Mouse (Mus musculus) hindbrain, embryonic 12.5 days (tissue): ENCODE data around the gene Xylt1. TPM values are rescaled to one million over a fixed set of nuclear protein-coding genes. Genes with fewer than 3 reads are reported as not detected.

Experiments
- ATAC-seq: fragments of 200-750 bp; cut with Nextera tagmentation; 2 replicates; pipeline ENCODE4 v1.8.0; 2017; ENCODE audit warnings: moderate TSS enrichment; ENCODE audit not compliant: low FRiP score
- H3K27ac ChIP-seq: fragments of 300-500 bp; sonication (generic); 2 replicates; pipeline ENCODE4 v1.5.1; 2016; ENCODE audit warnings: mild to moderate bottlenecking
- H3K27me3 ChIP-seq: fragments of 300-500 bp; sonication (generic); 2 replicates; pipeline ENCODE4 v1.6.1; 2016; ENCODE audit warnings: mild to moderate bottlenecking
- H3K36me3 ChIP-seq: fragments of 300-500 bp; sonication (generic); 2 replicates; pipeline ENCODE4 v1.6.1; 2016; ENCODE audit warnings: mild to moderate bottlenecking
- H3K4me1 ChIP-seq: fragments of 300-500 bp; sonication (generic); 2 replicates; pipeline ENCODE4 v1.6.1; 2016
- H3K4me2 ChIP-seq: fragments of 300-500 bp; sonication (generic); replicated peaks from 2 replicates; pipeline ENCODE4 v1.6.1; 2016; ENCODE audit warnings: mild to moderate bottlenecking
- H3K4me3 ChIP-seq: fragments of 300-500 bp; sonication (generic); 2 replicates; pipeline ENCODE4 v1.5.1; 2016; ENCODE audit warnings: mild to moderate bottlenecking
- H3K9ac ChIP-seq: fragments of 300-500 bp; sonication (generic); 2 replicates; pipeline ENCODE4 v1.6.1; 2016; ENCODE audit warnings: mild to moderate bottlenecking, moderate library complexity
- H3K9me3 ChIP-seq: fragments of 300-500 bp; sonication (generic); replicated peaks from 2 replicates; pipeline ENCODE4 v1.6.1; 2016; ENCODE audit warnings: mild to moderate bottlenecking
- WGBS: fragments of 180-500 bp; shearing (Covaris S2); methylation state at CpG from one replicate; pipeline ENCODE4 v1.1.7; 2016; 5-methylcytosine and 5-hydroxymethylcytosine counted together
- polyA plus RNA-seq: library from polyadenylated mRNA; unstranded; fragments of >200 nt; fragmentation: Nextera tagmentation; extraction: Ambion mirVana; gene quantifications from 2 replicates; pipeline ENCODE4 v1.2.1, GENCODE M21; 2016

Gene Xylt1
- polyA plus RNA-seq, 1 experiment from 2014 or later: 2.4 TPM

DNA sequence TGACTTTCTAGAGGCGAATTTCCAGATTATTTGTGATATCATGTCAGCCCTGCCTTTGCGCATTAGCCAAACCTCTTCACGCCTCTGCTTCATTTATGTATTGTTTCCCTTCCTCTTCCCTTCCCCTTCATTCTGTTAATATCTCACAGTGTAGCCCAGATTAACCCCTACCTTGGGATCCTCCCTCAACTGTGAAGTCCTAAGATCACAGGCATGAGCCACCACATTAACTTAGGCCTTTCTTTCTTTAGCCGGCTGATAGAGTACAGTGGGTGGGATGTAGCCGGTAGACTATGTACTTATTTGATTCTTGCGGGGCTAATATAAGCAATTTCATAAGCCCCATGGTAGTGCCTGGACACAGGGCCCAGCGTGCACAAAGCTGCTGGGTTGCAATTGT is 62.4 kb downstream of the Xylt1 start:
- H3K4me3 ChIP-seq: no peak overlapping the region
- peaks cover 4% of the 10 kb centered on the region; the same call in 1 of the 2 replicates for H3K4me1 ChIP-seq
- no peak for ATAC-seq
- 92% methylated on average over 7 of the region's 7 CpGs for WGBS
- no peak overlapping the region for H3K9ac ChIP-seq
- no peak overlapping the region for H3K4me2 ChIP-seq
- no peak overlapping the region for H3K27ac ChIP-seq
- no peaks in the 10 kb centered on the region for H3K27me3 ChIP-seq
- H3K36me3 ChIP-seq: no peaks in the 10 kb centered on the region
- no peaks in the 10 kb centered on the region for H3K9me3 ChIP-seq

DNA sequence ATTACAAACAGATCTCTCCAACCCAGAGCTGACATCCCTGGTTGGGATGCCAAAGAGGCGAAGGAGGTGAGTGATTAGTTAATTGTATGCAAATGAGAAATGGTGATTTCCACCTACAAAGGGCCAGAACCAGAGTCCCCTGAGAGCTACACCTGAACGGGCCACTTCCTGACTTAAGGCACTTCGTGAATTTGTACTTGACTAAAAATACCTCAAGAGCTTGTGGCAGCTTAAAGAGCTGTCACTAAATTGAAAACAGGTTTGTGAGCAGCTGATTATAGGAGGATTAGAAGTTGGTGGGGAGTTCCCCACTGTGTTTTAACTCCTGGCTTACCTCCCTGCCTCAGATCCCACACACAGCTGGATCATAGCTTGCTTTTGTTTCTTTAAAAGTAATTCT is 64.7 kb downstream of the Xylt1 start:
- no peaks in the 10 kb centered on the region for H3K4me1 ChIP-seq
- 49% methylated on average over 3 of the region's 3 CpGs for WGBS
- no peak overlapping the region for H3K4me3 ChIP-seq
- ATAC-seq: no peak
- H3K27ac ChIP-seq: no peak overlapping the region
- H3K27me3 ChIP-seq: no peaks in the 10 kb centered on the region
- no peaks in the 10 kb centered on the region for H3K9me3 ChIP-seq
- H3K9ac ChIP-seq: no peak overlapping the region
- no peaks in the 10 kb centered on the region for H3K36me3 ChIP-seq
- H3K4me2 ChIP-seq: no peak overlapping the region

DNA sequence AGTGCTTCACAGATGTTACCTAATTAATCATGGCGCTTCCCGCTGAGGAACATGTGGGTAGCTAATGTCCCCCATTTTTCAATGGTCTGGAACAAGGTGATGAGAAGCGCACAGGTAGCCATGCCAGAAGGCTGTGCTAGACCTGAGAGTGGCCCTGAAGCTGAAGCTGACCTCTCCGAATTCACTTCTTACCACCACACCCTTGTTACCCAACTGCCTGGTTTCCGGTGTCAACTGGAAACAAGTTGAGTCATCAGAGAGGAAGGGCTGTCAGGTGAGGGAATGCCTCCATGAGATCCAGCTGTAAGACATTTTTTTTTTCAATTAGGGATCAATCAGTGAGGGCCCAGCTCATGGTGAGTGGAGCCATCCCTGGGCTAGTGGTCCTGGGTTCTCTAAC is 68.8 kb downstream of the Xylt1 start:
- no peaks in the 10 kb centered on the region for H3K36me3 ChIP-seq
- no peaks in the 10 kb centered on the region for H3K27me3 ChIP-seq
- peaks cover 6% of the 10 kb centered on the region; the same call in 1 of the 2 replicates for H3K4me1 ChIP-seq
- no peak overlapping the region for H3K4me3 ChIP-seq
- ATAC-seq: no peak
- no peak overlapping the region for H3K9ac ChIP-seq
- H3K27ac ChIP-seq: no peak overlapping the region
- H3K4me2 ChIP-seq: no peak overlapping the region
- 98% methylated on average over 5 of the region's 5 CpGs for WGBS
- no peaks in the 10 kb centered on the region for H3K9me3 ChIP-seq

DNA sequence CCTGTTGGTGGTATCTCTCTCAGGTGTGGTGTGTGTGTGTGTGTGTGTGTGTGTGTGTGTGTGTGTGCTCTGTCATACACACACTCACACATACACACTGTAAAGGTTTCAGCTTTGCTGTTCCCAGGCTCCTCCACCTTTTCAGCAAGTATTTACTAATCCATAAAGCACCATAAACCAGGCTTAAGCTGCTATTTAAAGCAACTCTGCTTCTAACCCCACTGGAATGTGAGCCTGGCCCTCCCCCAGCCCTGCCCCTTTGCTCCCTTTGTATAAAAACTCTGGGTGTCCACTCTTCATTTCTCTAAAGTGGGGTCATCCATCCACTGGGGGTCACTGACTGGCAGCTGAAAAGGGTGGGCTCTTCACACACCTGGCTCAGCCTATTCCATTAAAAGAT is 70.4 kb downstream of the Xylt1 start:
- no peak overlapping the region for H3K27ac ChIP-seq
- H3K4me1 ChIP-seq: peaks cover 6% of the 10 kb centered on the region; the same call in 1 of the 2 replicates
- no peak overlapping the region for H3K4me2 ChIP-seq
- H3K4me3 ChIP-seq: no peak overlapping the region
- no peaks in the 10 kb centered on the region for H3K36me3 ChIP-seq
- no peaks in the 10 kb centered on the region for H3K9me3 ChIP-seq
- H3K27me3 ChIP-seq: no peaks in the 10 kb centered on the region
- no peak for ATAC-seq
- H3K9ac ChIP-seq: no peak overlapping the region

DNA sequence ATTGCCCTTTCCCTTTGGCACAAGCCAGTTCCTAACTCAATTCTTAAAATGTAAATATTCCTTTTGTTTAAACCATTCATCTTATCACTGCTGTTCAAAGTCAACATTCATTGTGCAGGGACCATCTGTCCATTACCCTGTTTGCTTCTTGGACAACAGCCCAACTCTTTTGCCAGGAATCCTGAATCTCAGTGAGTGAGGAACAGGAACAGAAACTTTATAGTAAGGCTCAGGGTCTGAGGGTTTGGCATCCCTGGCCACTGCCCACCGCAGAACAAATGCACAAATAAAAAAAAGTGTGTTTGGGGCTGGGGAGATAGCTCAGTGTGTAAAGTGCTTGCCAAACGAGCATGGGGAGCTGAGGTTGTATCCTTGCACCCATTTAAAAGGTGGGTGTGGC is 71.5 kb downstream of the Xylt1 start:
- no peaks in the 10 kb centered on the region for H3K36me3 ChIP-seq
- WGBS: 63% methylated on average over 2 of the region's 2 CpGs
- ATAC-seq: no peak
- no peak overlapping the region for H3K4me3 ChIP-seq
- H3K9me3 ChIP-seq: no peaks in the 10 kb centered on the region
- H3K27me3 ChIP-seq: no peaks in the 10 kb centered on the region
- H3K9ac ChIP-seq: no peak overlapping the region
- H3K4me2 ChIP-seq: no peak overlapping the region
- H3K27ac ChIP-seq: no peak overlapping the region
- H3K4me1 ChIP-seq: peaks cover 6% of the 10 kb centered on the region; the same call in 1 of the 2 replicates

DNA sequence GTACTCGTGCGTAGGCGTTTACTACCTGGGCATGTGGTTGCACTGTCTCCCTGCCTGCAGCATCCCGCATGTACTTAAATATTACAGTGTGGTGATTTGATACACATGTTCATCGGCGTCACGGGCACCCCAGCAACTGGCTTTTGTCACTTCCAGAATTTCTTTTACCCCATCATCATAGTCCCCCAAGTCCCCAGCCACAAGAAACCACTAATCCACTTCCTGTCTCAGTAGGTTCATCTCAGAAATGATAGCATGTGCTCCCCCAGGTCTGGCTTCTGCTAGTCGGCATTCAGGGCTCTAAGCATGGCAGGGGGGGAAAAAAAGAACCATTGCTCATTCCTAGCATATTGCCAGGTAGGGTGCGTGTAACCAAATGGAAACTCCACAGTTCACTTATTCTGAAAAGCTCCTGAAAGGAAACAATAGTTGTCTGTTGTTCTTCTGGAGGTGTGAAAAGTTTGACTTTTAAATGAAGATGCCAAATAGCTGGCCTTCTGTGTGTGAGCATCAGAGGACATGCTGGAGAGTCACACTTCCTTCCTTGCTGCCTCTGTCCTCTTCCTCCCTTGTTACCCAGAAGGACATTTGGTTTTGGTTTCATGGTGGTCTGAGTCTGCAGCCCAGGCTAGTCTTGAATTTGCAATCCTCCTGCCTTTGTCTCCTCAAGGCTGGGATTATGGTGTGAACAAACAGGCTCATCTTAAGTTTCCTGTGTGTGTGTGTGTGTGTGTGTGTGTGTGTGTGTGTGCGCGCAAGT is 74.2 kb downstream of the Xylt1 start:
- Histone ChIP-seq H3K9ac (no peak overlapping the region), H3K27ac (no peak overlapping the region), H3K27me3 (no peaks in the 10 kb centered on the region), H3K4me1 (peaks cover 6% of the 10 kb centered on the region; the same call in 1 of the 2 replicates), H3K9me3 (no peaks in the 10 kb centered on the region), H3K4me2 (no peak overlapping the region), H3K4me3 (no peak overlapping the region), H3K36me3 (no peaks in the 10 kb centered on the region)
- ATAC-seq: no peak
- 91% methylated on average over 11 of the region's 11 CpGs for WGBS

DNA sequence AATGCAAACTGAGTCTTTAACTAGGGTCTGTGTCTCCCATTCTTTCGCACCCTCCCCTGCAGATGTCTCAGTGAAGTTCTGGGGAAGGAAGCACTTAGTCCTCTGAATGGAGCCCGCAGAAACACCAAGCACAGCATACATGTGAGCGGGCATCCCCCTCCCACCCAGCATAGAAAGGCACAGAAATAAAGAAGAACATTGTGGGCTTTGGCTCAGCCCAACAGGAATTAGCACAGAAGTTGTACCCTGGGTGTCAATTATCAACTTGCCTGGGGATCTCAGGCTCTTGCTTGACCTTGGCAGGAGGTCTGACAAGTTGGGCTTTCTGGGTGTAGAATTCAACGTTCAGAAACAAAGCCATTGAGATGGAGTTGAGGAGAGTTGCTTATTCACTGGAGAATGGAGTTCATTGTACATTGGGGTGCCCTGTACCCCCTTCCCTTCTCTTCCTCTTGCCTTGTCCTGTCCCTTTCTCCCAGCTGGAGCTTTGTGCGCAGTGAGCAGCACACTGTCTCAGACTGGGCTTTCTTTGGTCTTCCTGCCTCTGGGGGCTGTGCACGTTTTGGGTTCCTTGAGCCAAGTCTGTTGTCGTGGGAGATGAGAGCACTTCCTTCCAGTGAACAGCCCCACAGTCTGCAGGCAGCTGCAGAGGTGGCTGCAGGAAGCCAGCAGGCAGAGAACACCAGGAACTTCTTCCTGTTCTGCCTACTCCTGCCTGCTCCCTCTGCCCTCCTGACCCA is 81.6 kb downstream of the Xylt1 start:
- H3K27ac ChIP-seq: peak overlapping the region; percentile 12; the same call in 1 of the 2 replicates
- no peaks in the 10 kb centered on the region for H3K27me3 ChIP-seq
- no peak overlapping the region for H3K9ac ChIP-seq
- WGBS: 52% methylated on average over 7 of the region's 7 CpGs
- peaks cover 10% of the 10 kb centered on the region for H3K4me1 ChIP-seq
- H3K4me3 ChIP-seq: no peak overlapping the region
- peak; percentile 56 for ATAC-seq
- H3K9me3 ChIP-seq: no peaks in the 10 kb centered on the region
- H3K4me2 ChIP-seq: no peak overlapping the region
- no peaks in the 10 kb centered on the region for H3K36me3 ChIP-seq

DNA sequence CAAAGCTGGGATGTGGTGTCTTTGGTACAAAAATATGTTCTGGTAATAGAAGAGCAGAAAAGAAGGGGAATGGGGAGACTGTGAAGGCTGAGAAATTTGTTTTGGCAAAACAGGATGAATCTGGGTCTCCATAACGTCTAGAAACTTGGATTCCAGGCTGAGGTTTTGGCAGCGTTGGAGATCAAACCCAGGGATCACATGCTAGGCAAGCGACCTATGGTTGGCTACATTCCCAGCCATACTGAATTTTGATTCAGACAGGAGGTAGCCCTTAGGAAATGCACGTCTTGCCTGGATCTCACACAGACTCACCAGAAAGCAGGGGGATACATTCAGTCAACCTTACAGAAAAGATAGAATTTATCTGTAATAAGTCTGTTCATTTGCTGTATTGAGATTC is 84.2 kb downstream of the Xylt1 start:
- Histone ChIP-seq H3K9me3 (no peaks in the 10 kb centered on the region), H3K9ac (no peak overlapping the region), H3K27me3 (no peaks in the 10 kb centered on the region), H3K4me2 (no peak overlapping the region), H3K36me3 (no peaks in the 10 kb centered on the region), H3K4me3 (no peak overlapping the region), H3K27ac (no peak overlapping the region), H3K4me1 (peaks cover 10% of the 10 kb centered on the region)
- 79% methylated on average over 4 of the region's 4 CpGs for WGBS
- no peak for ATAC-seq

DNA sequence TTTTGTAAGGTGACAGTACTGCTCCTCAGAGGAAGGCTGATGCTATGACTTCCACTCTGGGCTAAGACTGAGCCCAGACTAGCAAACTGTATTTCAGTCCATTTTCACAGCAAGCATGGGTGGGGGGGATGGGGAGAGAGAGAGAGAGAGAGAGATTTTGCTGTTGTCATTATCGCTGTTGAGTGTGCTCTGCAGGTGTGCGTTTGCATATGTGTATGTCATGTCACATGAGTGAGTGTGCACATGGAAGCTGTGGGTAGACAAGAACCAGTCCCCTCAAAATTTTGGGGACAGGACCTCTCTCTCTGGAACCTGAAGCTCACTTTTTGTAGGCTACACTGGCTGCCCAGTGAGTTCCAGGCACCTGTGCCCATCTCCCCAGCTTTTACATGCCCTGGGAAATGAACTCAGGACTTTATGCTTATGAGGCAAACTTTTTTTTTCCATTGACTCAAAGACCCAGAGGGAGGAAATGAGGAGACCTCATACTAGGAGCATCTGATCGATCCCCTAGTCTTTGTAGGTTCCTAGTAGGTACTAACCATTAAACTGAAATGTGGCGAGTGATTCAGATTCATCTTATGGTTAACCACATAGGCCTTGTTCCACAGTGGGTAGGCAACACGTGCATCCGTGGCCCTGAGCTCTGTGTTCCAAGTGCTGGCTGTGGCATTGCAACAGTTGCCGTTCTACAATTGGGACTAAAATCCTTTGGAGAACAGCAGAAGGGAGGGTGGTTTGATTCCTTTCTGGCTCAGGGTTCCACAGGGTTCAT is 85.4 kb downstream of the Xylt1 start:
- Histone ChIP-seq H3K9me3 (no peaks in the 10 kb centered on the region), H3K4me3 (no peak overlapping the region), H3K9ac (no peak overlapping the region), H3K4me2 (no peak overlapping the region), H3K27me3 (no peaks in the 10 kb centered on the region), H3K4me1 (peaks cover 10% of the 10 kb centered on the region), H3K36me3 (no peaks in the 10 kb centered on the region), H3K27ac (no peak overlapping the region)
- WGBS: 94% methylated on average over 7 of the region's 7 CpGs
- no peak for ATAC-seq

DNA sequence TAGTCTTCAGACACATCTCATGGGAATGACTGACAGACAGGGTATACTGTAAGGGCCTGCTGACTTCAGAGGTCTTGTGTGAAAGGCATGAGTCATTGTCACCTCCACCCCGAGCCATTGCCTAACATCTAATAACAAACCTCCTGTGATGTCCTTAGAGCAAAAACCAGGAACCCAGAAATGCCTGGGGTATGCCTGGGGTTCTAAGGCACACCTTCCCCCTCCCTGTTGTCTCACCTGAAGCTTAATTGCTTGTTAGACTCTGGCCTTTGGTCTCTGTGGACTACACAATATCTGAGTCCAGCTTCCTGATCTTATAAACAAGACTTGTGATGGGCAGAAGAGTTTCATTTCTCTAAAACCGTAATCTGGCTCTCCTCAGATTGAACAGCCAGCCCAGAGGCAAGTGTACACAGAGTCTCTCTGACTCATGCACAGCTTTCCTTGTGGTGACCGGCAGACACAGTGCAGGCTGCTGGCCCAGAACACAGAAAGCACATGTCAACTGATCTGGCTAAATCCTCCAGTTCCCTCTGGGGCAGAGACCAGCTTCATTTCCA is 89.5 kb downstream of the Xylt1 start:
- no peak overlapping the region for H3K27ac ChIP-seq
- H3K9ac ChIP-seq: no peak overlapping the region
- ATAC-seq: no peak
- H3K4me2 ChIP-seq: no peak overlapping the region
- no peaks in the 10 kb centered on the region for H3K36me3 ChIP-seq
- WGBS: 81% methylated on average over 3 of the region's 3 CpGs
- H3K4me1 ChIP-seq: peaks cover 33% of the 10 kb centered on the region
- no peaks in the 10 kb centered on the region for H3K9me3 ChIP-seq
- H3K27me3 ChIP-seq: no peaks in the 10 kb centered on the region
- H3K4me3 ChIP-seq: no peak overlapping the region

DNA sequence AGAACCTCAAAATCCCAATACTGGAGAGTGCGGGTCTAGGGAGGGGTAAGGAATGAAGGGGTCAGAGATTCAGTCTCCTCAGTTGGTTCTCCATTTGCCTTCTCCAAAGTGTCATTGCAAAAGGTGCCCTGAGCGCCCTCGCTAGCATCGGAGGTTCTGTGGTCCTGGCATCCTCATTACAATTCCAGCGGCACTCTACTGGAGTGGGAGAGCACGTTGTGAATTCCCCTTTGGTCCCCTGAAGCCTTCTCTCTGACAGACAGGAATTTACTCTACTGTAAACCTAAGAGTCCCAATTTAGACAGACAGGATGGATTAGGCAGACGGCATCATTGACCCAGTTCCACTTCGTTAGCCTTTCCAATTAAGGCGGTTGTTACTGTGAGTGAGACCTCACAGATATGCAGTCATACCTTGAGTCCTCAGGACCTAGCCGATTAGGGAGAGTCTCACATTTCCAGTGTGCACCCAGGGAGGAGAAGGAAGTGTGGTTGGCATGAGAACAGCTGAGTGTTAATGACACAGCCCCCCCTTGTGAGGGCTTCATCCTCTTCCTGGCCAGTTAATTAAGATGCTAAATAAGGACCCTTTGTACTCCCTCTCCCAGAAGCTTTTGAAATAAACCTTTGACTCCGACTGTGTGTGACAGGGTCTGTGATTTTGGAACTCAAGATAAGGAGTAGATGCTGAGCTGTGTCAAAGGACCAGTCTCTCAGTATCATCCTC is 91.4 kb downstream of the Xylt1 start:
- H3K4me1 ChIP-seq: peaks cover 33% of the 10 kb centered on the region
- no peaks in the 10 kb centered on the region for H3K36me3 ChIP-seq
- no peak overlapping the region for H3K4me2 ChIP-seq
- peaks cover 3% of the 10 kb centered on the region; the same call in 1 of the 2 replicates for H3K27me3 ChIP-seq
- no peaks in the 10 kb centered on the region for H3K9me3 ChIP-seq
- 29% methylated on average over 11 of the region's 11 CpGs for WGBS
- H3K4me3 ChIP-seq: no peak overlapping the region
- ATAC-seq: peak; percentile 73
- no peak overlapping the region for H3K9ac ChIP-seq
- no peak overlapping the region for H3K27ac ChIP-seq
